Comparison of ENCODE assay signal across 7 mouse cellular contexts in genomic region chr19:3913692-3914091, GRCm38 (mm10). TPM values are rescaled to one million over a fixed set of nuclear protein-coding genes. Genes with fewer than 3 reads are reported as not detected.
DNase-seq lines count a peak whose midpoint lies in the region; ATAC-seq and TF ChIP-seq lines count a peak whose summit lies in the region.

No protein-coding gene starts in this region.

- H3K4me2 ChIP-seq in lung, embryonic 15.5 days = peak overlapping the region; percentile 73
- peak overlapping the region; percentile 89 for H3K4me2 ChIP-seq in neural tube, embryonic 15.5 days

- no peak for TF ChIP-seq CTCF in embryonic fibroblast, embryonic 13.5 days (IDR thresholded peaks at IDR 0.05; ENCODE audit: borderline replicate concordance, insufficient read depth, low read length)

- H3K27me3 ChIP-seq in lung, embryonic 15.5 days = no peaks in the 10 kb centered on the region
- H3K27me3 ChIP-seq in limb, embryonic 10.5 days (ENCODE audit: low read depth, poor library complexity, severe bottlenecking) = no peaks in the 10 kb centered on the region
- H3K27me3 ChIP-seq in neural tube, embryonic 15.5 days (replicated peaks) = no peaks in the 10 kb centered on the region

- WGBS in lung, embryonic 15.5 days = 83% methylated on average over 8 of the region's 8 CpGs
- WGBS in limb, embryonic 10.5 days = 87% methylated on average over 8 of the region's 8 CpGs
- WGBS in neural tube, embryonic 15.5 days = 88% methylated on average over 8 of the region's 8 CpGs

- peaks cover 15% of the 10 kb centered on the region for H3K4me1 ChIP-seq in lung, embryonic 15.5 days
- peaks cover 2% of the 10 kb centered on the region; the same call in 1 of the 2 replicates for H3K4me1 ChIP-seq in embryonic fibroblast, embryonic 13.5 days (ENCODE audit: control insufficient read depth, insufficient read depth, low read length)
- H3K4me1 ChIP-seq in limb, embryonic 10.5 days = peaks cover 23% of the 10 kb centered on the region
- peaks cover 25% of the 10 kb centered on the region for H3K4me1 ChIP-seq in neural tube, embryonic 15.5 days

- 0 out of 2 replicates have a peak, but pooled peaks have one; percentile 30 for TF ChIP-seq POLR2A in embryonic fibroblast, embryonic 13.5 days (IDR thresholded peaks at IDR 0.05; ENCODE audit: low read depth, low read length)

- peak overlapping the region; percentile 64 for H3K4me3 ChIP-seq in lung, embryonic 15.5 days
- peak overlapping the region; percentile 78 for H3K4me3 ChIP-seq in embryonic fibroblast, embryonic 13.5 days (ENCODE audit: insufficient read depth, low read length)
- H3K4me3 ChIP-seq in limb, embryonic 10.5 days = peak overlapping the region; percentile 59
- H3K4me3 ChIP-seq in neural tube, embryonic 15.5 days (replicated peaks) = peak overlapping the region; percentile 75

- peak overlapping the region; percentile 48 for H3K9ac ChIP-seq in lung, embryonic 15.5 days
- peak overlapping the region; percentile 47; the same call in 1 of the 2 replicates for H3K9ac ChIP-seq in neural tube, embryonic 15.5 days (replicated peaks)

- H3K36me3 ChIP-seq in lung, embryonic 15.5 days = peaks cover 18% of the 10 kb centered on the region
- peaks cover 29% of the 10 kb centered on the region for H3K36me3 ChIP-seq in limb, embryonic 10.5 days
- H3K36me3 ChIP-seq in neural tube, embryonic 15.5 days = peaks cover 23% of the 10 kb centered on the region

- ATAC-seq in lung, embryonic 15.5 days (ENCODE audit: borderline replicate concordance, extremely low read depth, low FRiP score, low TSS enrichment) = no peak
- no peak for ATAC-seq in neural tube, embryonic 15.5 days (ENCODE audit: low FRiP score)
- no peak for ATAC-seq in megakaryocyte progenitor cell, adult 5-6 weeks (replicated peaks; ENCODE audit: poor library complexity)
- ATAC-seq in CD4-positive, CD25-positive, alpha-beta regulatory T cell, adult 4 months = no peak

- H3K9me3 ChIP-seq in lung, embryonic 15.5 days = no peaks in the 10 kb centered on the region
- H3K9me3 ChIP-seq in limb, embryonic 10.5 days (replicated peaks) = no peaks in the 10 kb centered on the region
- no peaks in the 10 kb centered on the region for H3K9me3 ChIP-seq in neural tube, embryonic 15.5 days (replicated peaks)

- no peak overlapping the region for H3K27ac ChIP-seq in lung, embryonic 15.5 days
- H3K27ac ChIP-seq in embryonic fibroblast, embryonic 13.5 days (ENCODE audit: insufficient read depth, low read length) = no peak overlapping the region
- H3K27ac ChIP-seq in limb, embryonic 10.5 days = peak overlapping the region; percentile 88
- H3K27ac ChIP-seq in neural tube, embryonic 15.5 days (replicated peaks) = no peak overlapping the region; the same call in 1 of the 2 replicates

- DNase-seq in lung, postnatal 14 days = no peak
- DNase-seq in limb, embryonic 10.5 days (ENCODE audit: low spot score) = no peak

RNA-seq across cellular contexts. Expression of gene Ndufs8, which starts 1.1 kb away (rescaled TPM):
- 303 and 306 TPM in 2 replicates for polyA plus RNA-seq in lung, embryonic 15.5 days (2015; fragmentation: Nextera tagmentation; extraction: Ambion mirVana)
- 97.0 and 108 TPM in 2 replicates for polyA plus RNA-seq in embryonic fibroblast, embryonic 13.5 days (2011; ENCODE audit: insufficient read length, low read depth, missing spikeins)
- 249 and 273 TPM in 2 replicates for polyA plus RNA-seq in limb, embryonic 10.5 days (2016; fragmentation: Nextera tagmentation; extraction: Ambion mirVana)
- 308 and 330 TPM in 2 replicates for polyA plus RNA-seq in neural tube, embryonic 15.5 days (2015; fragmentation: Nextera tagmentation; extraction: Ambion mirVana)
- 239 and 257 TPM in 2 replicates for total RNA-seq in megakaryocyte progenitor cell, adult 5-6 weeks (2015)
- total RNA-seq in megakaryocyte progenitor cell, adult 5-6 weeks (2017) = 65.6 and 86.1 TPM in 2 replicates
- polyA plus RNA-seq in CD4-positive, CD25-positive, alpha-beta regulatory T cell, adult 4 months (2017; shearing (Covaris generic)) = 100 to 1,000 TPM; 219 to 234 TPM

RNA-seq across cellular contexts. Expression of gene Tcirg1, which starts 6.8 kb away (rescaled TPM):
- polyA plus RNA-seq in lung, embryonic 15.5 days (2015; fragmentation: Nextera tagmentation; extraction: Ambion mirVana) = 46.6 and 53.1 TPM in 2 replicates
- 56.8 and 60.7 TPM in 2 replicates for polyA plus RNA-seq in embryonic fibroblast, embryonic 13.5 days (2011; ENCODE audit: insufficient read length, low read depth, missing spikeins)
- 27.9 and 39.4 TPM in 2 replicates for polyA plus RNA-seq in limb, embryonic 10.5 days (2016; fragmentation: Nextera tagmentation; extraction: Ambion mirVana)
- 20.3 and 29.0 TPM in 2 replicates for polyA plus RNA-seq in neural tube, embryonic 15.5 days (2015; fragmentation: Nextera tagmentation; extraction: Ambion mirVana)
- 122 and 178 TPM in 2 replicates for total RNA-seq in megakaryocyte progenitor cell, adult 5-6 weeks (2015)
- 208 and 211 TPM in 2 replicates for total RNA-seq in megakaryocyte progenitor cell, adult 5-6 weeks (2017)
- 100 to 1,000 TPM in 1 of 2 experiments, 10 to 100 TPM in 1; 51.3 to 100 TPM for polyA plus RNA-seq in CD4-positive, CD25-positive, alpha-beta regulatory T cell, adult 4 months (2017; shearing (Covaris generic))

RNA-seq across cellular contexts. Expression of gene Aldh3b1, which starts 15.9 kb away (rescaled TPM):
- 3.5 and 4.6 TPM in 2 replicates for polyA plus RNA-seq in lung, embryonic 15.5 days (2015; fragmentation: Nextera tagmentation; extraction: Ambion mirVana)
- 3.8 and 4.3 TPM in 2 replicates for polyA plus RNA-seq in embryonic fibroblast, embryonic 13.5 days (2011; ENCODE audit: insufficient read length, low read depth, missing spikeins)
- 0.20 and 0.33 TPM in 2 replicates for polyA plus RNA-seq in limb, embryonic 10.5 days (2016; fragmentation: Nextera tagmentation; extraction: Ambion mirVana)
- 2.5 and 3.8 TPM in 2 replicates for polyA plus RNA-seq in neural tube, embryonic 15.5 days (2015; fragmentation: Nextera tagmentation; extraction: Ambion mirVana)
- total RNA-seq in megakaryocyte progenitor cell, adult 5-6 weeks (2015) = 5.0 and 6.9 TPM in 2 replicates
- 10.5 and 12.6 TPM in 2 replicates for total RNA-seq in megakaryocyte progenitor cell, adult 5-6 weeks (2017)
- under 1 TPM in 1 of 2 experiments, not detected in 1; 0.85 TPM for polyA plus RNA-seq in CD4-positive, CD25-positive, alpha-beta regulatory T cell, adult 4 months (2017; shearing (Covaris generic))

RNA-seq across cellular contexts. Expression of gene Unc93b1, which starts 21.3 kb away (rescaled TPM):
- polyA plus RNA-seq in lung, embryonic 15.5 days (2015; fragmentation: Nextera tagmentation; extraction: Ambion mirVana) = 18.4 and 22.3 TPM in 2 replicates
- 34.5 and 44.9 TPM in 2 replicates for polyA plus RNA-seq in embryonic fibroblast, embryonic 13.5 days (2011; ENCODE audit: insufficient read length, low read depth, missing spikeins)
- polyA plus RNA-seq in limb, embryonic 10.5 days (2016; fragmentation: Nextera tagmentation; extraction: Ambion mirVana) = 5.4 and 6.7 TPM in 2 replicates
- 15.0 and 20.6 TPM in 2 replicates for polyA plus RNA-seq in neural tube, embryonic 15.5 days (2015; fragmentation: Nextera tagmentation; extraction: Ambion mirVana)
- total RNA-seq in megakaryocyte progenitor cell, adult 5-6 weeks (2015) = 95.9 and 111 TPM in 2 replicates
- total RNA-seq in megakaryocyte progenitor cell, adult 5-6 weeks (2017) = 175 and 202 TPM in 2 replicates
- polyA plus RNA-seq in CD4-positive, CD25-positive, alpha-beta regulatory T cell, adult 4 months (2017; shearing (Covaris generic)) = 10 to 100 TPM; 20.8 to 54.2 TPM

RNA-seq across cellular contexts. Expression of gene Aldh3b3, which starts 44.8 kb away (rescaled TPM):
- 0.11 and 0.13 TPM in 2 replicates for polyA plus RNA-seq in lung, embryonic 15.5 days (2015; fragmentation: Nextera tagmentation; extraction: Ambion mirVana)
- polyA plus RNA-seq in embryonic fibroblast, embryonic 13.5 days (2011; ENCODE audit: insufficient read length, low read depth, missing spikeins) = not detected in 2 replicates
- polyA plus RNA-seq in limb, embryonic 10.5 days (2016; fragmentation: Nextera tagmentation; extraction: Ambion mirVana) = not detected in 2 replicates
- polyA plus RNA-seq in neural tube, embryonic 15.5 days (2015; fragmentation: Nextera tagmentation; extraction: Ambion mirVana) = not detected in 2 replicates
- total RNA-seq in megakaryocyte progenitor cell, adult 5-6 weeks (2015) = 0.32 and 0.71 TPM in 2 replicates
- total RNA-seq in megakaryocyte progenitor cell, adult 5-6 weeks (2017) = 0.04 and 0.27 TPM in 2 replicates
- polyA plus RNA-seq in CD4-positive, CD25-positive, alpha-beta regulatory T cell, adult 4 months (2017; shearing (Covaris generic)) = not detected
